Mouse (Mus musculus): ENCODE measurements around the gene Pgm2. TPM values are rescaled to one million over a fixed set of nuclear protein-coding genes. Genes with fewer than 3 reads are reported as not detected.

Gene Pgm2
- total and polyA plus RNA-seq, 3 experiments, result 9.8 to 27.2 (median 22.5) TPM

DNA sequence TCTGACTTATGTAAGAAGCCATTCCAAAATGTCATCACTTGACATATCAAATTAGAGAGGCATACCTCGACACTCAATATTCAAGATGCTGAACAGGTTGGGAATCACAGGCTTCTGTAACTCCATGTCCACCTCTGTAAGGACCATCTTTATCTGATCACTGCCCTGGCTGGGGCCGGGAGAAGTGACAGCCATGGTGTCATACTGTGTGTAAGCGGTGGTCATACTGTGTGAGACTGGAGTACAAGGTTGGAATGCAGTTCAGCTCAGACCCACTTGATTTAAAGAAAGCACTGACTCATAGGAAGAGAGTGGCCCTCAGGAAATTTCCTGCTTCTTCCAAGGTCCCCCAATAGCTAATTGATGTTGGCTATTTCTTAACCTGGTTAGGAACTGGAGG lies 71.7 kb downstream of the Pgm2 start:
- Histone ChIP-seq H3K9ac (ENCODE audit: insufficient read depth, low read depth) (no peak overlapping the region), H3K36me3 (replicated peaks in 1 of 2; ENCODE audit: control insufficient read depth in 1 of 2, insufficient read depth in 1 of 2, low read length in 1 of 2) (peaks cover 9 to 55% of the 10 kb centered on the region in 2 experiments), H3K9me3 (replicated peaks; ENCODE audit: low read length) (no peaks in the 10 kb centered on the region), H3K27me3 (replicated peaks) (no peaks in the 10 kb centered on the region), H3K27ac (ENCODE audit: insufficient read depth, low read depth) (no peak overlapping the region), H3K79me2 (replicated peaks; ENCODE audit: control insufficient read depth, extremely low read depth, insufficient read depth, poor library complexity, severe bottlenecking) (peaks cover 4% of the 10 kb centered on the region), H3K4me2 (ENCODE audit: insufficient read depth, low read depth, poor library complexity, severe bottlenecking) (no peak overlapping the region), H3K4me1 (ENCODE audit: control insufficient read depth in 1 of 2, insufficient read depth in 2 of 2) (peaks cover 6 to 58% of the 10 kb centered on the region in 2 experiments), H3K4me3 (replicated peaks in 1 of 3; ENCODE audit: low read depth in 2 of 3, low read length in 2 of 3, poor library complexity in 1 of 3) (no peak overlapping the region)
- TF ChIP-seq ZKSCAN1 (IDR thresholded peaks at IDR 0.05; ENCODE audit: borderline replicate concordance, low read depth, low read length), result 0 out of 2 replicates have a peak, but pooled peaks have one; percentile 19
- TF ChIP-seq SMC3 (IDR thresholded peaks at IDR 0.05; ENCODE audit: low read depth, low read length), result no peak
- DNase-seq (ENCODE audit: extremely low read depth), result no peak
- in situ Hi-C loops (cut with MboI; ENCODE audit: low pct_ligation_motif_present, low pct_unique_long_range_greater_than_20kb, low sequenced_read_pairs) (no loop called here), dilution Hi-C loops (cut with MboI; ENCODE audit: extremely low pct_ligation_motif_present, extremely low pct_unique_long_range_greater_than_20kb, low sequenced_read_pairs) (no loop called here)

DNA sequence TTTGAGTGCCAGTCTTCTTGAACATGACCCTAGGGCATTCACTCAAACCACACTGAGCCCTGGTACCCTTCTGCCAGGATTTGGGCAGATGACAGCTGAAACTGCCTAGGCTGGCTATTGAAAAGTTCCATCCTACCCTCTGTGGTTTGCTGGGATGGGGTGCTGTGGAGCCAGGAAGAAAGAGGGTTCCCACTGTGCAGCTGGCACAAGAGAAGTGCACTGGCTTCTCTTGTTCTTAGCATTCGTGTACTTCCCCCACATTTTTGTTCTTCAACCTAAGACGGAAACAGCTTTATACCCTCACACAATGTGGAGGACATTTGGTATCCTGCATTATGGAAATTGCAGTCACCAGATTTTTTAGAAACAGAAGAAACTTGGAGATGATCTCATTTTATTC lies 73.1 kb downstream of the Pgm2 start:
- H3K27me3 ChIP-seq (replicated peaks), result no peaks in the 10 kb centered on the region
- no peak for DNase-seq (ENCODE audit: extremely low read depth)
- peaks cover 5 to 61% of the 10 kb centered on the region in 2 experiments for H3K4me1 ChIP-seq (ENCODE audit: control insufficient read depth in 1 of 2, insufficient read depth in 2 of 2)
- peaks cover 4% of the 10 kb centered on the region for H3K79me2 ChIP-seq (replicated peaks; ENCODE audit: control insufficient read depth, extremely low read depth, insufficient read depth, poor library complexity, severe bottlenecking)
- dilution Hi-C loops (cut with MboI; ENCODE audit: extremely low pct_ligation_motif_present, extremely low pct_unique_long_range_greater_than_20kb, low sequenced_read_pairs) (no loop called here), in situ Hi-C loops (cut with MboI; ENCODE audit: low pct_ligation_motif_present, low pct_unique_long_range_greater_than_20kb, low sequenced_read_pairs) (no loop called here)
- no peak overlapping the region for H3K27ac ChIP-seq (ENCODE audit: insufficient read depth, low read depth)
- peaks cover 9 to 65% of the 10 kb centered on the region in 2 experiments for H3K36me3 ChIP-seq (replicated peaks in 1 of 2; ENCODE audit: control insufficient read depth in 1 of 2, insufficient read depth in 1 of 2, low read length in 1 of 2)
- no peaks in the 10 kb centered on the region for H3K9me3 ChIP-seq (replicated peaks; ENCODE audit: low read length)
- H3K4me3 ChIP-seq (replicated peaks in 1 of 3; ENCODE audit: low read depth in 2 of 3, low read length in 2 of 3, poor library complexity in 1 of 3), result no peak overlapping the region
- H3K4me2 ChIP-seq (ENCODE audit: insufficient read depth, low read depth, poor library complexity, severe bottlenecking), result no peak overlapping the region
- no peak for TF ChIP-seq CTCF (conservative IDR thresholded peaks at IDR 0.05 in 1 of 2, IDR thresholded peaks at IDR 0.05 in 1 of 2; ENCODE audit: low read depth in 2 of 2, low read length in 2 of 2)
- no peak for TF ChIP-seq ZMIZ1 (IDR thresholded peaks at IDR 0.05; ENCODE audit: low read depth, low read length)
- TF ChIP-seq MYC (IDR thresholded peaks at IDR 0.05; ENCODE audit: low read depth, low read length), result no peak
- TF ChIP-seq ELF1 (IDR thresholded peaks at IDR 0.05; ENCODE audit: low read depth, low read length), result no peak
- TF ChIP-seq CHD2 (IDR thresholded peaks at IDR 0.05; ENCODE audit: low read length), result no peak
- TF ChIP-seq PAX5 (IDR thresholded peaks at IDR 0.05; ENCODE audit: low read length), result no peak
- no peak for TF ChIP-seq USF2 (conservative IDR thresholded peaks at IDR 0.05; ENCODE audit: low read depth, low read length)
- no peak for TF ChIP-seq E2F4 (IDR thresholded peaks at IDR 0.05; ENCODE audit: insufficient replicate concordance, low read depth, low read length)
- TF ChIP-seq NELFE (IDR thresholded peaks at IDR 0.05; ENCODE audit: low read depth, low read length), result no peak
- TF ChIP-seq KAT2A (IDR thresholded peaks at IDR 0.05; ENCODE audit: insufficient replicate concordance, low read length), result no peak
- H3K9ac ChIP-seq (ENCODE audit: insufficient read depth, low read depth), result no peak overlapping the region

DNA sequence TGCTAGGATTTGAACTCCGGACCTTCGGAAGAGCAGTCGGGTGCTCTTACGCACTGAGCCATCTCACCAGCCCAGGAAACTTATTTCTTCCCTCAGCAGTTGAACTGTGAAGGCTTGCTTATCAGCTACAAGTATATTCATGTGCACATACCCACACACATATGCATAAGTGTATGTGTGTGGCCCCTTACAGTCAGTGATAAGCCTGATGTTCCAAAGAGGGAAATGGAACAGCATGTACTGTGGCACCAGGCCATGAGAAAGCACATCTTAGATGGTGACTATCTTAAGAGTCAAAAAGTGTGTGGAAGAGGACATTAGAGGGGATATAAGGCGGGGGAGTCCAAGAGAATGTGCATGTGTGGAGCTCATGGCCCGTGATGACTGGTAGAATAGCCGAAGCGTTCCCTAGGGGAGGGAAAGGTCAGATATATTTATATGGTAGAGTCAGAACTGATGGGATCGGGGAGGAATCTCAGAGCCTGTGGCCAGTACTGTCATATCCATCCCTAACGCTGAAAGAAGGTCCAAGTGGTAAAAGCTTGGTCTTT lies 76.3 kb downstream of the Pgm2 start:
- H3K79me2 ChIP-seq (replicated peaks; ENCODE audit: control insufficient read depth, extremely low read depth, insufficient read depth, poor library complexity, severe bottlenecking), result no peaks in the 10 kb centered on the region
- no peaks in the 10 kb centered on the region for H3K27me3 ChIP-seq (replicated peaks)
- in situ Hi-C loops (cut with MboI; ENCODE audit: low pct_ligation_motif_present, low pct_unique_long_range_greater_than_20kb, low sequenced_read_pairs) (no loop called here), dilution Hi-C loops (cut with MboI; ENCODE audit: extremely low pct_ligation_motif_present, extremely low pct_unique_long_range_greater_than_20kb, low sequenced_read_pairs) (no loop called here)
- H3K9ac ChIP-seq (ENCODE audit: insufficient read depth, low read depth), result no peak overlapping the region
- H3K4me3 ChIP-seq (replicated peaks in 1 of 3; ENCODE audit: low read depth in 2 of 3, low read length in 2 of 3, poor library complexity in 1 of 3), result no peak overlapping the region
- DNase-seq (ENCODE audit: extremely low read depth), result no peak
- H3K4me2 ChIP-seq (ENCODE audit: insufficient read depth, low read depth, poor library complexity, severe bottlenecking), result no peak overlapping the region
- no peaks in the 10 kb centered on the region for H3K9me3 ChIP-seq (replicated peaks; ENCODE audit: low read length)
- peaks cover 18 to 72% of the 10 kb centered on the region in 2 experiments for H3K36me3 ChIP-seq (replicated peaks in 1 of 2; ENCODE audit: control insufficient read depth in 1 of 2, insufficient read depth in 1 of 2, low read length in 1 of 2)
- peaks cover 5 to 43% of the 10 kb centered on the region in 2 experiments for H3K4me1 ChIP-seq (ENCODE audit: control insufficient read depth in 1 of 2, insufficient read depth in 2 of 2)
- H3K27ac ChIP-seq (ENCODE audit: insufficient read depth, low read depth), result no peak overlapping the region
- TF ChIP-seq RCOR1 (conservative IDR thresholded peaks at IDR 0.05; ENCODE audit: low read depth, low read length), result no peak

Data from CH12.LX (cell line).